Mouse (Mus musculus): ENCODE results near the gene Thtpa. TPM values are rescaled to one million over a fixed set of nuclear protein-coding genes. Genes with fewer than 3 reads are reported as not detected.
A peak's percentile ranks its signal among the peaks of the same experiment; 100 is the strongest.

The Thtpa gene
- polyA plus RNA-seq, 1 experiment, result 10.8 TPM

DNA sequence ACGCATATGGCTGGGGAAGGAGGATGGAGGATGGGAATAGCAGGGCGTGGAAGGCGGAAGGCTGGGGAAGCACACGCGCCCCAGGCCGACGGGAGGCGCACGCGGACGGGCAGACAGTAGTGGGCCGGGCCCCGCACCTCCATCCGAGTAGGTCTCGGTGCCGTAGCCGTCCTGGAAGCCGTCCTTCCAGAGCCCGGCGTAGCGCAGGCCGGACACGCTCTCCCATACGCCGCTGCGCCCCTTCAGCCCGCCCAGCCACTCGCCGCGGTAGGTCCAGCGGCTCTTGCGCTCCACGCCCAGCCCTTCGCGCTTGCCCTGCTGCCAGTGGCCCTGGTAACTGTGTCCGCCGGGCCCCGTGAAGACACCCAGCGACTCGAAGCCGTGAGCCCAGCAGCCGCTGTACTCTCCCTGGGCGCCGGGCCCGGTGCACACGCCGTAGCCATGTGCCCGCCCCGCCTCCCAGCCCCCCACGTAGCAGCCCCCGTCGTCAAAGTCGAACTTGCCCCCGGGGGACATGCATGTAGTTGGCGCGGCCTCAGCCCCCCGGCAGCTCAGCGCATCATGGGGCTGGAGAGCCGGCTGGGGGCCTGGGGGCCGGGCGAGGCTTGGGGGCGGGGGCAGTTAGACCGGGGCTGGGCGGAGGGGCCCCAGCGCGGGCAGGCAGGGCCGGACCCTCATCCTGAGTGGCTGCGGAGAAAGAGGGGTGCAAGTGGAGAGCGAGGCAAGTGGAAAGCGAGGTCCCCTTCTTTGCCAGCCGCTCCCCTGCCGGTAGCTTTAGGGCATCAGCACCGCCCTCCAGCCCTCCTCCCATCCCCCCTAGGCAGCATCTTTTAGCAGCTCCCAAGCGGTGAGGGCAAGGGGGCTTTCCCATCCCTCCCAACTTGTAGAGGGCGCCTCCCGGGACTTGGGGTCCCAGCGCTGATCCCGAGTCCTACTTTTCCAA, 20.4 kb downstream of the Thtpa start:
- Histone ChIP-seq H3ac (ENCODE audit: control insufficient read depth, insufficient read length) (peak overlapping the region; percentile 7), H3K79me2 (ENCODE audit: control insufficient read depth, insufficient read depth) (no peaks in the 10 kb centered on the region), H3K4me3 (no peak overlapping the region), H3K36me3 (ENCODE audit: control insufficient read depth, insufficient read depth) (no peaks in the 10 kb centered on the region), H3K27me3 (ENCODE audit: control insufficient read depth, insufficient read depth, insufficient read length) (peaks cover 62% of the 10 kb centered on the region), H3K4me2 (ENCODE audit: low read depth) (peak overlapping the region; percentile 2)
- TF ChIP-seq POLR2A (IDR thresholded peaks at IDR 0.05; ENCODE audit: insufficient read length, low read depth), result no peak

DNA sequence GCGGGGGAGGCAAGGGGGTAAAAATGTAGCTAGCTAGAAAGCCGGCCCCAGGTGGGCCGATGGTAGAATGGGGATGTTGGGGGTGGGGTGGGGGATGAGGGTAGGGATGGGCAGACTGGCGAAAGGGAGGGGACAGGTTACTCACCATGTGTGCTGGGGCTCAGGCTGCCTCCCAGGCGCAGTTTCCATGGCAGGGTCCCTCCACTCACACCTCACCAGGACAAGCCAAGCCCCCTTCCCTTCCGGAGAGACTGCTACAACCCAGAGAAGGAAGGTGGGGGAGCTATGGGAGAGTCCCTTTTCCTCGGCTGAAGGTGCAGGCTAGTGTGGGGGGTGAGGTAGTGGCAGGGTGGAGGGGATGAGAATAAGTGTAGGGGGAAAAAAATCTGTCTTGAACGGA, 21.3 kb downstream of the Thtpa start:
- peaks cover 55% of the 10 kb centered on the region for H3K27me3 ChIP-seq (ENCODE audit: control insufficient read depth, insufficient read depth, insufficient read length)
- no peak overlapping the region for H3K4me2 ChIP-seq (ENCODE audit: low read depth)
- no peaks in the 10 kb centered on the region for H3K36me3 ChIP-seq (ENCODE audit: control insufficient read depth, insufficient read depth)
- no peaks in the 10 kb centered on the region for H3K79me2 ChIP-seq (ENCODE audit: control insufficient read depth, insufficient read depth)
- TF ChIP-seq CEBPB (IDR thresholded peaks at IDR 0.05; ENCODE audit: insufficient read depth, poor library complexity, severe bottlenecking) (no peak), REST (IDR thresholded peaks at IDR 0.05; ENCODE audit: insufficient read depth, insufficient read length) (no peak), USF1 (IDR thresholded peaks at IDR 0.05; ENCODE audit: low read depth) (no peak), E2F4 (IDR thresholded peaks at IDR 0.05; ENCODE audit: insufficient read depth) (no peak), POLR2AphosphoS2 (IDR thresholded peaks at IDR 0.05; ENCODE audit: insufficient read length, low read depth) (no peak), TCF3 (IDR thresholded peaks at IDR 0.05; ENCODE audit: insufficient read length, low read depth) (no peak), MYOG (IDR thresholded peaks at IDR 0.05; ENCODE audit: control insufficient read depth in 1 of 3, insufficient read depth in 1 of 3, insufficient read length in 2 of 3, low read depth in 2 of 3) (no peak), MAX (IDR thresholded peaks at IDR 0.05; ENCODE audit: low read depth) (no peak), SRF (IDR thresholded peaks at IDR 0.05; ENCODE audit: control insufficient read depth, insufficient read length, low read depth) (no peak), MYOD1 (IDR thresholded peaks at IDR 0.05; ENCODE audit: control insufficient read depth in 1 of 3, insufficient read length in 2 of 3, low read depth in 2 of 3) (no peak), TCF12 (IDR thresholded peaks at IDR 0.05; ENCODE audit: insufficient read depth, poor library complexity, severe bottlenecking) (no peak), POLR2A (IDR thresholded peaks at IDR 0.05; ENCODE audit: insufficient read length, low read depth) (no peak)
- H3K4me3 ChIP-seq, result no peak overlapping the region
- no peak overlapping the region for H3ac ChIP-seq (ENCODE audit: control insufficient read depth, insufficient read length)

DNA sequence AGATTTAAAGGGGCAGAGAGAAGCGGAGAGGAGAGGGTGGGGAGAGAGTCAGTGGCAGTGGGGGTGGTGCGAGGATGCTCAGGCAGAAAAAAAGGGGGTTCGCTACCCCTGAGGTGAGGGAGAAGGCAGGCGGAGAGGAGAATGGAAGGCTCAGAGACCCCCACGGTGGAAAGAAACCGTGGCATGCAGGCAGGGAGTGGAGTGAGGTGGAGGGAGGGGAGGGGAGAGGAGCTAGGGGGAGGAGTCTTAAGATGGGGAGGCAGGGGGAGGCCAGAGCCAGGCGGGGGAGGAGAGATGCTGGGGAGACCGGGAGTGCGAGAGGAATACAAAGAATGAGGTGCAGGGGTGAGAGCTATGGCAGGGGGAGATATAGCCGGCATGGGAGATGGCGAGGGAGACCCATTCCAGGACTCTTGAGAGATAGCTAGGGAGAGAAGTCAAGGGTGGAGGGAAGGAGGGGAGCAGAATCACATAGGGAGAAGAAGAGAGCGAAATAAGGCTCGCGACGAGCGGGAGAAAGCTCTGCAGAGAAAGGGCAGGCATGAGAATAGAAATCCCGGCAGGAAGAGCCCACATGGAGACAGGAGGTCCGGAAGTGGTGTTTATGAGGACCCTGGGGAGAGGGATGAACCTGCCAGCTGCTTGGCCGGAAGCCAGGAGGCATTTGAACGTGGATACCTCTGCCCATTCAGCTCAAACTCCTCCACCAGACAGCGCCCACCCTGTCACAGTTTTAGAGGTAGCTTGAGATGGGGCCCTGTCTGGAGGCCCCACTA, 22.0 kb downstream of the Thtpa start, which contains the start of gene Jph4:
TSS of gene Jph4 (minus strand) at position 511 of the 776 bp plus-strand sequence.
- Histone ChIP-seq H3K4me3 (no peak within 1 kb of the TSS), H3K36me3 (ENCODE audit: control insufficient read depth, insufficient read depth) (no peaks in the 10 kb centered on the region), H3K27me3 (ENCODE audit: control insufficient read depth, insufficient read depth, insufficient read length) (peaks cover 53% of the 10 kb centered on the region), H3K4me2 (ENCODE audit: low read depth) (no peak within 1 kb of the TSS), H3ac (ENCODE audit: control insufficient read depth, insufficient read length) (no peak within 1 kb of the TSS), H3K79me2 (ENCODE audit: control insufficient read depth, insufficient read depth) (no peaks in the 10 kb centered on the region)
- TF ChIP-seq POLR2AphosphoS2 (IDR thresholded peaks at IDR 0.05; ENCODE audit: insufficient read length, low read depth) (no peak), USF1 (IDR thresholded peaks at IDR 0.05; ENCODE audit: low read depth) (no peak), TCF3 (IDR thresholded peaks at IDR 0.05; ENCODE audit: insufficient read length, low read depth) (no peak), SRF (IDR thresholded peaks at IDR 0.05; ENCODE audit: control insufficient read depth, insufficient read length, low read depth) (no peak), E2F4 (IDR thresholded peaks at IDR 0.05; ENCODE audit: insufficient read depth) (no peak), CEBPB (IDR thresholded peaks at IDR 0.05; ENCODE audit: insufficient read depth, poor library complexity, severe bottlenecking) (no peak), REST (IDR thresholded peaks at IDR 0.05; ENCODE audit: insufficient read depth, insufficient read length) (no peak), TCF12 (IDR thresholded peaks at IDR 0.05; ENCODE audit: insufficient read depth, poor library complexity, severe bottlenecking) (no peak), MYOD1 (IDR thresholded peaks at IDR 0.05; ENCODE audit: control insufficient read depth in 1 of 3, insufficient read length in 2 of 3, low read depth in 2 of 3) (no peak), MAX (IDR thresholded peaks at IDR 0.05; ENCODE audit: low read depth) (no peak), MYOG (IDR thresholded peaks at IDR 0.05; ENCODE audit: control insufficient read depth in 1 of 3, insufficient read depth in 1 of 3, insufficient read length in 2 of 3, low read depth in 2 of 3) (no peak), POLR2A (IDR thresholded peaks at IDR 0.05; ENCODE audit: insufficient read length, low read depth) (no peak)

DNA sequence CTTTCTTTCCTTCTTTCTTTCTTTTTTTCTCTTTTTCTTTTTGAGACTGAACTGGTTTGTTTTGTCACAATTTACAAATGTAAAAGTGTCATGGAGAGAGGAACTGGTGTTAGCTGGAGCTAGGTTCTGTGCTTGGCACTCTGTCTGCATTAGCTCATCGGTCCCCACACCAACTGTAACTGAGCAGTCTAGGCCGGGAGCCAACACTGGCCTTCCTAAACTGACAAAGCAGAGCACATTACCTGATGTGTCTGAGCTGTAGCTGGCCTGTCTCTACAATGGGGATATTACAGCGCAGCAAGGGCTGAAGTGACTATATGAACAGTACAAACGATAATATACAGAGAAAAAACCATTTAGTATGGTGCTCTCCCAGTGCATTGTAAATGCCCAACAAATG, 24.3 kb downstream of the Thtpa start:
- no peak overlapping the region for H3K4me2 ChIP-seq (ENCODE audit: low read depth)
- H3K79me2 ChIP-seq (ENCODE audit: control insufficient read depth, insufficient read depth), result no peaks in the 10 kb centered on the region
- TF ChIP-seq POLR2A (IDR thresholded peaks at IDR 0.05; ENCODE audit: insufficient read length, low read depth), result no peak
- TF ChIP-seq SRF (IDR thresholded peaks at IDR 0.05; ENCODE audit: control insufficient read depth, insufficient read length, low read depth), result no peak
- no peak for TF ChIP-seq POLR2AphosphoS2 (IDR thresholded peaks at IDR 0.05; ENCODE audit: insufficient read length, low read depth)
- TF ChIP-seq REST (IDR thresholded peaks at IDR 0.05; ENCODE audit: insufficient read depth, insufficient read length), result no peak
- TF ChIP-seq TCF3 (IDR thresholded peaks at IDR 0.05; ENCODE audit: insufficient read length, low read depth), result no peak
- no peak for TF ChIP-seq MAX (IDR thresholded peaks at IDR 0.05; ENCODE audit: low read depth)
- no peak for TF ChIP-seq TCF12 (IDR thresholded peaks at IDR 0.05; ENCODE audit: insufficient read depth, poor library complexity, severe bottlenecking)
- H3ac ChIP-seq (ENCODE audit: control insufficient read depth, insufficient read length), result no peak overlapping the region
- H3K27me3 ChIP-seq (ENCODE audit: control insufficient read depth, insufficient read depth, insufficient read length), result peaks cover 37% of the 10 kb centered on the region
- no peaks in the 10 kb centered on the region for H3K36me3 ChIP-seq (ENCODE audit: control insufficient read depth, insufficient read depth)
- no peak overlapping the region for H3K4me3 ChIP-seq

Data from myocyte (in vitro differentiated cells).